Mouse (Mus musculus) erythroblast, adult 5-6 weeks (primary cell): ENCODE measurements around the gene Treml4. TPM values are rescaled to one million over a fixed set of nuclear protein-coding genes. Genes with fewer than 3 reads are reported as not detected.

Experiments used
- ATAC-seq: replicated peaks from 2 replicates; pipeline ENCODE4 v1.8.0; 2016; ENCODE audit warnings: moderate number of reproducible peaks, mild to moderate bottlenecking, moderate TSS enrichment, inconsistent platforms; ENCODE audit not compliant: poor library complexity, low FRiP score, severe bottlenecking
- total RNA-seq, 2 experiments: library from RNA; stranded (forward) in 1 of 2; stranded (reverse) in 1 of 2; fragments of 150-400 nt in 1 of 2; fragments of 200-764, 138-1000 nt in 1 of 2; gene quantifications; 2 replicates each; pipeline versions ENCODE4 v1.2.3 to v1.2.4; 2015 to 2017; ENCODE audit warnings: low replicate concordance in 2 of 2

Treml4 gene
- total RNA-seq, 2 experiments from 2014 or later = 5.4 to 8.1 TPM

DNA sequence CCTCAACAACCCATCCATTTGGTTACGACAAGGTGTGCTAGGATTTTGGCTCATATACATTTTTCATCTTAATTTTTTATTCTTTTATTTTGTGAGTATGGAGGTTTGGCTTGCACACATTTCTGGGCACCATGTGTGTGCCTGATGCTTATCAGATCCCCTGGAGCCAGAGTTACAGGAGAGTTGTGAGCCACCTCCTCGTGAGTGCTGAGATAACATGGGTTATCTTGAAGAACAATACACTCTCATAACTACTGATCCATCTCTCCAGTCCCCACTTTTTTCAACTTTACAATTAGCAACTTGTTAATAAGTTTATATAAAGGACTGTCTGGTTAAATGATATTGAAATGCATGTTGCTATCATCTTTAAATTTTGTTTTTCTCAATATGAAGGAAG lies 57.2 kb downstream of the Treml4 start:
- ATAC-seq = no peak

DNA sequence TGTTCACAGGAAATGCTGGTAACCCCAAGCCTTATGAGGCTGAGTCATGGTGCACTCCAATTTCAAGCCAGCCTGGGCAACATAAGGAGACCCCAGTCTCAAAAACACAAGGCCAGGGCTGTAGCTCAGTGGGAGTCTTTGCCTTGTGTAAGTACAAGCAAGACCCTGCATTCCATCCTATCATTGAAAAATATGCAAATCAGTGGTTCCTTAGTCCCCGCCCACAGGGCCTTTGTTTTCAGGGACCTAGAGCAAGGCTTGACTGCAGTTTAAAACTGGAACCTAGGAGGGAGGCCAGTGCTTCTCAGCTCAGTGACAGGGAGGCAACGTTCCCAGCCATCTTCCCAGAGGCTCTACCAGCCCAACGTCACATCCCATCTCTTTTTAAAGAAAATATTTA lies 59.1 kb downstream of the Treml4 start:
- no peak for ATAC-seq

DNA sequence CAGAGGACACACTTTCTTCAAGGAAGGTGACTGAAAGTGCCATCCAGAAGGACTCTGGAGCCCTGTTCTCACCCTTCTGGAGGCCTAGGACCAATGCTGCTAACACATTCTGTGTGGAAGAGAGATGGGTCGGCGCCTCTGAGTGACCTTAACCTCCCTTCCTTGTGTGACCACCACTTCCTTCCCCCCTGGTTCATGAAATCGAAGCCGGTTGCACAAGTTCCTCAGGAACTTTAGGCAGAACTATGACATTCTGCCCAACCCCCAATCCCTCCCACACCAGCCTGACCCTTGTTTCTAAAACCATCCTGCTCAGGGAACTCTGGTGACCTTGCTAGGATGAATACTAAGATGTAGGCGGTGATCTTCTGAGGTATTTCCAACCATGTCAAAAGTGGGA lies 60.2 kb downstream of the Treml4 start:
- ATAC-seq = no peak

Other genes starting within 250 kb of the Treml4 start
- gene 1700122O11Rik, start 226.0 kb upstream of the Treml4 start, total RNA-seq (2015; ENCODE audit: low replicate concordance) = not detected in 2 replicates
- not detected in 2 replicates for gene 1700122O11Rik, start 226.0 kb upstream of the Treml4 start, total RNA-seq (2017; ENCODE audit: low replicate concordance)
- not detected in 2 replicates for gene 1700067P10Rik, start 175.0 kb upstream of the Treml4 start, total RNA-seq (2015; ENCODE audit: low replicate concordance)
- not detected in 2 replicates for gene 1700067P10Rik, start 175.0 kb upstream of the Treml4 start, total RNA-seq (2017; ENCODE audit: low replicate concordance)
- 0.21 and 11.1 TPM in 2 replicates for gene 9830107B12Rik, start 118.0 kb upstream of the Treml4 start, total RNA-seq (2015; ENCODE audit: low replicate concordance)
- gene 9830107B12Rik, start 118.0 kb upstream of the Treml4 start, total RNA-seq (2017; ENCODE audit: low replicate concordance) = 1.5 and 6.0 TPM in 2 replicates
- gene A530064D06Rik, start 97.0 kb upstream of the Treml4 start, total RNA-seq (2015; ENCODE audit: low replicate concordance) = 6.5 and 17.7 TPM in 2 replicates
- gene A530064D06Rik, start 97.0 kb upstream of the Treml4 start, total RNA-seq (2017; ENCODE audit: low replicate concordance) = 5.5 and 5.7 TPM in 2 replicates
- 3.1 and 4.2 TPM in 2 replicates for gene Trem1, start 31.5 kb upstream of the Treml4 start, total RNA-seq (2015; ENCODE audit: low replicate concordance)
- gene Trem1, start 31.5 kb upstream of the Treml4 start, total RNA-seq (2017; ENCODE audit: low replicate concordance) = 5.7 and 6.2 TPM in 2 replicates
- 47.6 and 61.3 TPM in 2 replicates for gene Trem3, start 16.5 kb upstream of the Treml4 start, total RNA-seq (2015; ENCODE audit: low replicate concordance)
- gene Trem3, start 16.5 kb upstream of the Treml4 start, total RNA-seq (2017; ENCODE audit: low replicate concordance) = 26.4 and 57.7 TPM in 2 replicates
- 13.4 and 26.1 TPM in 2 replicates for gene Treml2, start 35.2 kb downstream of the Treml4 start, total RNA-seq (2015; ENCODE audit: low replicate concordance)
- gene Treml2, start 35.2 kb downstream of the Treml4 start, total RNA-seq (2017; ENCODE audit: low replicate concordance) = 13.8 and 15.1 TPM in 2 replicates
- 17.5 and 20.1 TPM in 2 replicates for gene B430306N03Rik, start 51.8 kb downstream of the Treml4 start, total RNA-seq (2015; ENCODE audit: low replicate concordance)
- gene B430306N03Rik, start 51.8 kb downstream of the Treml4 start, total RNA-seq (2017; ENCODE audit: low replicate concordance) = 7.0 and 7.2 TPM in 2 replicates
- gene Trem2, start 82.1 kb downstream of the Treml4 start, total RNA-seq (2015; ENCODE audit: low replicate concordance) = 1.9 and 3.1 TPM in 2 replicates
- gene Trem2, start 82.1 kb downstream of the Treml4 start, total RNA-seq (2017; ENCODE audit: low replicate concordance) = 2.6 and 3.2 TPM in 2 replicates
- not detected in 2 replicates for gene Treml1, start 95.6 kb downstream of the Treml4 start, total RNA-seq (2015; ENCODE audit: low replicate concordance)
- gene Treml1, start 95.6 kb downstream of the Treml4 start, total RNA-seq (2017; ENCODE audit: low replicate concordance) = 0.34 and 1.3 TPM in 2 replicates
- 44.0 and 47.2 TPM in 2 replicates for gene Nfya, start 145.6 kb downstream of the Treml4 start, total RNA-seq (2015; ENCODE audit: low replicate concordance)
- gene Nfya, start 145.6 kb downstream of the Treml4 start, total RNA-seq (2017; ENCODE audit: low replicate concordance) = 30.6 and 42.7 TPM in 2 replicates
- gene Oard1, start 145.7 kb downstream of the Treml4 start, total RNA-seq (2015; ENCODE audit: low replicate concordance) = 28.2 and 32.1 TPM in 2 replicates
- 31.6 and 34.2 TPM in 2 replicates for gene Oard1, start 145.7 kb downstream of the Treml4 start, total RNA-seq (2017; ENCODE audit: low replicate concordance)
- not detected in 2 replicates for gene Apobec2, start 168.6 kb downstream of the Treml4 start, total RNA-seq (2015; ENCODE audit: low replicate concordance)
- not detected in 2 replicates for gene Apobec2, start 168.6 kb downstream of the Treml4 start, total RNA-seq (2017; ENCODE audit: low replicate concordance)
- gene Tspo2, start 187.2 kb downstream of the Treml4 start, total RNA-seq (2015; ENCODE audit: low replicate concordance) = 503 and 549 TPM in 2 replicates
- gene Tspo2, start 187.2 kb downstream of the Treml4 start, total RNA-seq (2017; ENCODE audit: low replicate concordance) = 671 and 837 TPM in 2 replicates
- gene Unc5cl, start 190.6 kb downstream of the Treml4 start, total RNA-seq (2015; ENCODE audit: low replicate concordance) = 56.8 and 60.7 TPM in 2 replicates
- gene Unc5cl, start 190.6 kb downstream of the Treml4 start, total RNA-seq (2017; ENCODE audit: low replicate concordance) = 32.9 and 47.0 TPM in 2 replicates